Mouse (Mus musculus) skeletal muscle tissue, adult 2 months (tissue): ENCODE data around the gene Mef2b.
A peak's percentile ranks its signal among the peaks of the same experiment; 100 is the strongest.

ENCODE experiments used
- DNase-seq: peaks from one replicate; pipeline ENCODE4 v3.0.0-alpha.2; 2012; ENCODE audit warnings: low read depth, low spot score

Gene Mef2b

DNA sequence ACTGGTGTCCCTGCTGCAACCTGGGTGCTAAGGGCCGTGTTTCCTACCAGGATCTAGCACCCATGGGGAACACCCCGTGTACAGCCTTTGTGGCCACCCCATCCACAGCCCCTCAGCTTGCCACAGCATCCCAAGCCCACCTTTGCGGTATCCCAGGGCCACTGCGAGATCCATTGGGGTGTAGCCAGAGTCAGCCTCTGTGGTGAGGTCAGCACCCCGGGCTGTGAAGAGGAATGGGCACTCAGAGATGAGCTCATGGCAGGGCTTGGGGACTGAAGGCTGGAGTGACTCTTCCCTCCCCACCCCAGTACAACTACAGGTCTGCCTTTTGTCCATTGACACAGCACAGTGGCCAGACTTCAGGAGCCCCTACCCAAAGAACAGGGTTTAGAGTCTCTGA, 5.4 kb upstream of the Mef2b start:
- DNase-seq = no peak

DNA sequence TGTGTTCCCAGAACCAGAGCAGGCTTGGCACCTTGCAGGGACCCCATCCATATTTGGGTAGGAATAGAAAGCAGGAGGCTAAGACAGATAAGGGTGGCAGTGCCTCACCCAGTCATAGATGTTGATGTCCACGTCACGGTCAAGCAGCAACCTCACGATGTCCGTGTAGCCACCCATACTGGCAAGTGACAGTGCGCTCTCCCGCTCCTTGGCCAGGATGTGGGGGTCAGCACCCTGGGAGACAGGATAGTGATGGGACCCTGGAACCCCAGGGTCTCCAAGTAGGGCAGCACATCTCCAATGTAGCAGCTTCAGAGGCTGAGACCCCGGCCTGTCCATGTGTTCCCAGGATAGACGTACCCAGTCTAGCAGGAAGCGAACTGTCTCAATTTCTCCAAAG, 4.6 kb upstream of the Mef2b start:
- DNase-seq = no peak

DNA sequence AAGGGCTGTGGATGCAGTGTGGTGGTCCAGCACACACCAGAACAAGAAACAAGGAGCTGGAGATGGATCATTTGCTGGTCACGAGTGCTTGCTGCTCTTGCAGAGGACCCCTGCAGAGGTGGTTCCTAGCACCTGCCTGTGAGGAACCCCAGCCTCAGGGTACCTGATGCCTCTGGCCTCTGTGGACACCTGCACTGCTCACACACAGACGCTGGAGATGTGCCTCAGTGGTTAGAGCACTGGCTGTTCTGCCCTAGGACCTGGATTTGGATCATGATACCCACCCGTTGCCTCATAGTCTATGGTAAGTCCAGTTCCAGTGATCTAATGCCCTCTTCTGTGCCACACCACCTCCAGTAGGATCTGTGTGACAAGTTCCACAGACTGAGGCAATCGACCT, 2.9 kb upstream of the Mef2b start:
- DNase-seq = no peak

DNA sequence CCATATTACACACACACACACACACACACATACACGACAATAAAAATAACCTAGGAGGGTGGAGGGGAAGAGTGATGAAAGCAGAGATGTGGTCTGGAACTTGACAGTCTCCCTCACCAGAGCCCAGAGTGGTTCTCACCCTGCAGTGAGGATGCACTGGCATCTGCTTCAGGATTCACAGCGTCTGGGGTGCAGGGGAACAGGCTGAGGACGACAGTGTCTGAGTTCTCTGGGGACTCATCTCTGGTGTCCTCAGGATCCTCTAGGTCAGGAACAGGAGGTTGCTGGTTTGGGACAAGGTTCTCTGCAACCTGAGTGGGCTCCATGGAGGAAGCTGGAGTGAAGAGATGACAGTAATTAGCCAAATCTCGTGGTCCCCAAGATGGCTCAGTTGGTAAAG, 1.6 kb upstream of the Mef2b start:
- no peak for DNase-seq

DNA sequence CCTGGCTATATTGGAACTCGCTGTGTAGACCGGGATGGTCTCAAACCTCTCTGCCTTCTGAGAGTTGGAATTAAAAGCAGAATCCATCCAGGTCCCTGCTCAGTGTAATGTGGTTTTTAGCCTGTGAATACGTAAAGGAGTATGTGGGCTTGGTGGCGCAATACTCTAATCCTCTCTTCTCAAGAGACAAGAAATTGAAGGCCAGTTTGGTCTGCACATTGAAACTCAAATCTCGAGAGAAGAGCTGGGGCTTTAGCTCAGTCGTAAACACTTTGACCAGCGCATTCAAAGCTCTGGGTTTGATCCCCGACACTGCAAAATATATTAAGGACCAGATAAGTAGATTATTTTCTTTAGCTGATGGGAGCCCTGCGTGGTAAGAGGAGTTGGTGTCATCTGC, 470 bp downstream of the Mef2b start:
- no peak for DNase-seq

DNA sequence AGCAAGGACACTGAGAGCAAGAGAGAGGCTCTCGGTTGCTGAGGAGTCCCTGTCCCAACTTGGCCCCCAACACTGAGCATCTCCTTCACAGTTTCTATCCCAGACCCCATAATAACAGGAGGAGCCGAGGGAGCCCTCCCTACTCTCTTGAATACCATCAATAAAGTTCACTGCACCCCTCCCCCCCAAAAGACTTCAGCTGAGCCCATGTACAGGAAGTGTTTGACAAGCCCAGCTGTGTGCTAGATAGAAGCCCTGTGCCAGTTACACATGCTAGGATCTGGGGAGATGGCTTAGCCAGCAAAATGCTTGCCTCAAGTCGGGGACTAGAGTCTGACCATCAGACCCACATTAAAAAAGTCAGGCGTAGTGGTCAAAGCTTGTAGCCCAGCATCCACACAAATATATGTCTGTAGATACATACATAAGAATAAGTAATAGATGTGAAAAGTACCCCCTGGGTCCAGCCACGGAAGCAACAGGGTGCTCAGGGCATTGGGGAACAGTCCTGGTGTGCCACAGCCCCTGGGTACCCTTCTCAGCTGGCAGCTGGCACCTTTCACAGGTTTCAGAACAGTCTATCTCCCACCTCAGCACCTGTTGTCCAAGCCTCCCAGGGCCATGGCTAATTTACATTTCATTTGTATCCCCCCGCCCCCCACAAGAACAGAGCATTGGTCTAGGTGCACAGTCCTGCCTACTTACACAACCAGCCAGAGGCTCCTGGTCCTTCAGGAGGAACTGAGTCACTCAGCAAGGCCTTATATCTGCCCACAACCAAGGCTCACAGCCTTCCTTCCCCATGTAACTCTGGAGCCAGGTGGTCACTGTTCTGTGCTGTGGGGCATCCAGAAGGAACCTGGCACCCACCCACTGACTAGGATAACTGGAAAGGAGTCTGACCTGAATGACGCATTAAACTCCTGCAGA, 8.4 kb downstream of the Mef2b start:
- no peak for DNase-seq

DNA sequence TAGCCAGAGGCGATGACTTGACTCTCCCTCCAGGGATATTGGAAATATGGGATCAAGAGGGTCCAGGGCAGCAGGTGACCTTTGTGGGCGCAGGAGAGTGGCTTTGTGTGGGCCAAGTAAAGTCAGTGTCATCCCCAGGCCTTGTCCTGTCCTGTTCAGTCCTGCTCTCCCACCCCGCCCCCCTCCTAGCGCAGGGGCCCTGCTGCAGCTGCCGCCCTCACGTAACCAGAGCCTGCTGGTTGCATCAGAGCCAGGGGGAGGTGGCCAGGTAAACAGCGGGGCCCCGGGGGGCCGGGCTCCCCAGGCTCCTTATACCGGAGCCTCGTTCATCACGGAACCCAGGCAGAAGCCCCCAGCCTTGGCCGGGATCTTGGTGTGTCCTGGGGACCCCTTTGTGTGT, 10.6 kb downstream of the Mef2b start:
- no peak for DNase-seq

DNA sequence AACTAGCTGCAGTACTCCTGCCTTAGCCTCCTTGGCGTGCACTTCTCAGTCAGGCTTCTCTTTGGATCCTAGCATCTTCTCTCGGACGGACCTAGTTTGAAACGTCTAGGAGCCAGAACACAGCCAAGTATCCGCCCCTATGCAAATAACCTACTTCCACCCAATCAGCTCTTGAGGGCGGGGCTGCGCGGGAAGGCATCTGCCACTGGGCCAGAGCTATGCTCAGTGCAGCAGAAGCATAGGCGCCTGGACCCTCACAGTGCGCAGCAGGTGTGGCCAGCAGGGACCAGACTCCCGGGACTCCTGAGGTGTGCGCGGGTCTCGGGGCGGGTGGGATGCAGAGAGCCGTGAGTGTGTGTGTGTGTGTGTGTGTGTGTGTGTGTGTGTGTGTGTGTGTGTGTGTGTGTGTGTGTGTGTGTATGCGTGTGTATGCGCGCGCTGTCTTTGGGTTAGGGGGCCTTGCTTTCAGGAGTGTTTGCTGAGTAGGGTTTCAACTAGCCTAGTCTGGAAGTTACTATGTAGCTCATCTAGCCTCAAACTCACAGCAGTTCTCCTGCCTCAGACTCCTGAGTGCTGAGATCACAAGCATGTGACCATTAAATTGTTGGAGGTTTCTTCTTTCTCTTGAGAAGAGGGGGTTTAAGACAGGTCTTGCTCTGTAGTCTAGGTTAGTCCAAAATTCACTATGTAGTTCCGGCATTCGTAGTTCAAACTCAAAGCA, 13.2 kb downstream of the Mef2b start:
- peak; percentile 38 for DNase-seq

DNA sequence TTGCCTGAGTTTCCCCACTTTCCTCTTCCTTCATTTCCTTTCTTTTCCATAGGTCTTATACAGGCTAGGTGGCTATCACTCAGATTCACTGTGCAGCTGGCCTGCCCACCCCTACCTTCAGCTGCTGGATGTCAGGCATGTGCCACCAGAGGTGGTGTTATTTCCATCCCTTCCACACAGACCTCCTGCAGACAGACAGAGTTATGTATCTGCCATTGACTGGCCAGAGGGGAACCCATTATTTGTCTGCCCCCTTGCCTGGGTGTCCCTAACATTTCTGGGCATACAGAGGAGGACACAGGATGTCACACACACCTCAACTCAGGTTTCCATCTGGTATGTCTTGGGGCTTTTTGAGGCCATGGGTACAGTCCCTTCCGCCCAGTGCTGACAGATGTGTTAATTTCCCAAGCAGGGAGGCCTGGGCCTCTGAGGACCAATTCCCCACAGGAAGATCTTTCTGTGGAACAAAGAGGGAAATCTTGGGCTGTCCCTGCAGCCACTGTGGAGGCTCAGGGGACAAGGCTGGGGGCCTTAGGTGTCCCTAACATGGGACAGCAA, 17.8 kb downstream of the Mef2b start:
- no peak for DNase-seq

DNA sequence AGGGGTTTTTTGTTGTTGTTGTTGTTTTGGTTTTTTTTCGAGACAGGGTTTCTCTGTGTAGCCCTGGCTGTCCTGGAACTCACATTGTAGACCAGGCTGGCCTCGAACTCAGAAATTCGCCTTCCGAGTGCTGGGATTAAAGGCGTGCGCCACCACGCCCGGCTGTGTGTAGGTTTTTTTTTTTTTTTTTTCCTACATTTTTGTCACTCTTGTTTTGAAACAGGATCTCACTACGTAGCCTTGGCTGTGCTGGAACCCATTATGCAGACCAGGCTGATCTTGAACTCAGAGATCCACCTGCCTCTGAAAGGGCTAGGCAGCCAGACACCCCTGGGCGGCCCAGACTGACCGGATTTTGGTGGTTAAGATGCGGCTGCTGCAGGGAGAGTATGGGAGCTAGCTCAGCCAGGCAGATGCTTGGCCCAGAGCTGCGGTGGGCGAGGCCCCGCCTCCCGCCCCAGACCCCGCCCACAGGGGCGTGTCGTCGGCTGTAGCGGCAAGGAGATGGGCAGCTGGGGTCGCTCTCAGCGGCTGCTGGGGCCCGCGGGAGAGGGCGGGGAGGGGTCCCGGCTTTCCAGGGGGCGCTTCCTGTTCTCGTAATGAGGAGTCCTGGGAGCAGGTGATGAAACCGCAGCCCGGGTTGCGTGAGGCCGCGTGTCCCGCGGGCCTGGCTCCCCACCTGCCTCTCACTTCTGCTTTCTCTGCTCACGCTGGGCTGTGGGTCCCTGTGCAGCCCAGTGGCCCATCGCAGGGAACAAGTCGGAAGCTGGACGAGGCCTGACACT, 18.8 kb downstream of the Mef2b start:
- DNase-seq = no peak

DNA sequence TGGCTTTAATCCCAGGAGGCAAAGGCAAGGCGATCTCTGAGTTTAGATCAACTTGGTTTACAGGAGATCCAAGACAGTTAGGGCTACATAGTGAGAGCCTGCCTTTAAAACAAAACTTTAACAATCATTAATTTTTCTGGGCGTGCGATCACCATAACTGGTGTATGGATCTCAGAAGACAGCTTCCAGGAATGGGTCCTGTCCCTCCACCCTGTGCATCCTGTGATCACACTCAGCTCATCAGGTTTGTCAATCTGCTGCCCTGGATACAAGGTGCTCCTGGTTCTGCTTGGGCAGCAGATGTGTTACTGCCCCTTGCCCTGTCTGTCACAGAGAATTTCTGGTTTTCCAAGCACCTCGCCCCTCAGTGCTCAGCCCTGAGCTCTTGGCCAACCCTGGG, 19.7 kb downstream of the Mef2b start:
- no peak for DNase-seq

DNA sequence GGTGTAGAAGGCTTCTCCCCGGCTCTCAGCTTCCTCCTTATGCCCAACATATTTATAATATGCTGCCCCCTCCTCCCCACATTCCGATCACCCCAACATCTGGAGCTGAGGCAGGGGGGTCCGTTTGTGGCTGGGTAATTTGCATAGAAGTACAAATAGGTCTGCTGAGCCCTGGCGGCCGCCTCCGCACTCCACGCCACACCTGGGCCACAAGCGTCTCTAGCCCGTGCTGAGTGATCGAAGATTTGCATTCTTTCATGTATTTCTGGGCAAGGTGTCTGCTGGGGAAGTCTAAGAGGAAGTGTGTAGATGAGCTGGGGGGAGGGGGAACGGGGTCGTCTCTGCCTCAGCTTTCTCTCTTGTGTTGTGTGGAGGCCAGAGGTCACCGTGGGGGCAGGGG, 20.5 kb downstream of the Mef2b start:
- no peak for DNase-seq

DNA sequence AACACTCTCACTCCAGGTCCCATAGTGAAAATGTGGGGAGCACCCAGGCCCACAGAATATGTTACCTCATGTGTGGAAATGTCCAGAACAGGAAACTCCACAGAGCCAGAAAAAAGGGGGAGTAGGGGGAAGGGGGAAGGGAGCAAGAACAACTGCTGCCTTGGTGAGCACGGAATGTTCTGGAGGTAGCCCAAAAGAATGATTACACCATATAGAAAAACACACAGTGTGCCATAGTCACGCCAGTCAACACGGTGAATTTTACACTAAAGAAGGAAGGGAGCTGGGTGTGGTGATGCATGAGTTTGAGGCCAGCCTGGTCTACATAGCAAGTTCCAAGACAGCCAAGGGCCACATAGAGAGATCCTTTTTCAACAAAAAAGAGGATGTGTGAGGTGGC, 23.8 kb downstream of the Mef2b start:
- no peak for DNase-seq

DNA sequence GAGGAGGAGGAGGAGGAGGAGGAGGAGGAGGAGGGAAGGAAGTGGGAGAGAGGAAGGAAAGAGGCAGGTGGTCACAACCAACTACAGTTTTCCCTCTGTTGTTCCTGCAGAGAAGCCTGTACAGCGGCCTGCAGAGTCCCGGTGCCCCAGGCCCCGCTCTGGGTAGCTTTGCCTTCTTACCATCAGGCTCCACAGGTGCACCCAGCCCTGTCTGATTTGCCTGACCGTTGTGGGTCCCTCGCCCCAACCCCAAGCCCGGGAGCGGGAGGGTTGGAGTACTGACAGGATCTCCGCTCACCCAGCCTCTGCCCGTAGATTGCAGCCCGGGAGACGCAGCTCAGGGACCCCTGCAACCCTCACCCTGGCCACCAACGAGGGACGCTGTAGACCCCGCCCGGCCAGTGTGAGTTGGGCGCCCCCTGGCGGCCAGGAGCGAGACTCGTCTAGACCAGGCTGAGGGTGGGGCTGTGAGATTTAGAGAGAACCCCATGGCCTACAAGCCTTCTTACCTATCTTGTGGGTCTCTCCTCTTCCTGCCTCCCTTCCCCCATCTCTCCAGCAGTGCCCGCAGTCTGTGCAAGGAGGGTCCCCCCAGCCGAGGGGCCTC, 27.1 kb downstream of the Mef2b start:
- no peak for DNase-seq

DNA sequence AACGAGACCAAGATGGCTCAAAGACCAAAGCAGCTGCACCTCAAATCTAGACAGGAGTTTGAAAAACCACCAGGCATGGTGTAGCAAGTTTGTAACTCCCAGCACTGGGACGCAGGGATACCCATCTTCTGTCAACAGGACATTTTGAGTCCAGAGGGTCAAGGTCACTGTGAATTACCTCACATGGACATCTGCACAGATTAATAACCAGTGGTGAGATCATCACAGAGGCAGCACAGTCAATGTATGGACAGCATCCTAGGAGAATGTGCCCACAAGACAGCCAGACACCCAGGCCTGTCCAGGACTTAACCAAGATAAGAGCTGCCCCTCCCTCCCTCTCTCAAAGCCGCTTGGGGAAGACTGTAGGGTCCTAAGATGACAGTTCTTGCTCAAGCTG, 30.6 kb downstream of the Mef2b start:
- DNase-seq = no peak

DNA sequence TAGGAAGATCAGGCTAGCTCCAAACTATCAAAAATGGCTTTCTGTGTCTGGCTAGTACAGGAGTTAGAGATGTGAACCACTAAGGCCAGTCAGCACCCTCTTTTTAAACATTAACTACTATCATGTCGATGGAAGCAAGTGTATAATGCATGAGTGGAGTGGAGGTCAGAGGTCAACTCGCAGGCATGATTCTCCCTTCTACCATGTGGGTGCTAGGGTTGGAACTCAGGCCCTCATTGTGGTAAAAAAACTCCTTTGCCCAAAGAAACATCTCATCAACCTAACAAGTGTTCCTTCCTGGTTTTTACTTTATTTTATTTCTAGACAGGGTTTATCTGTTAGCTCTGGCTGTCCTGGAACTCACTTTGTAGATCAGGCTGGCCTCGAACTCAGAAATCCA, 31.2 kb downstream of the Mef2b start:
- no peak for DNase-seq

DNA sequence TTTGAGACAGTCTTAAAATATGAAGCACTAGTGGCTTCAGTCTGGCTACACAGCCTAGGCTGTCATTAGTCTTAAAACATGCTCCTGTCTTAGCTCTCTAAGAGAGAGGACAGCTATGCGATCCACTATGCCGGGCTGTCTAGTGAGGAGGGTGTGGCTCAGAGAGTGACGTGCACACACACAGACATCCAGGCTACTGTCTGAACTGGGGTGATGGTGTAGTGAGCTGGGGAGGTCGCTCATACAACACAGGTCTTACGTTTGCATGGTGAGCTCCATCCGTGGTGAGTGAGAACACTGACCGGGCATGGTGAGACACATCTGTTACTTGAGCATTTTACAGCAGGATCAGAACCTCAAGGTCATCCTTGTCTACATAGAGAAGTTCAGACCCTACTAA, 31.7 kb downstream of the Mef2b start:
- no peak for DNase-seq

DNA sequence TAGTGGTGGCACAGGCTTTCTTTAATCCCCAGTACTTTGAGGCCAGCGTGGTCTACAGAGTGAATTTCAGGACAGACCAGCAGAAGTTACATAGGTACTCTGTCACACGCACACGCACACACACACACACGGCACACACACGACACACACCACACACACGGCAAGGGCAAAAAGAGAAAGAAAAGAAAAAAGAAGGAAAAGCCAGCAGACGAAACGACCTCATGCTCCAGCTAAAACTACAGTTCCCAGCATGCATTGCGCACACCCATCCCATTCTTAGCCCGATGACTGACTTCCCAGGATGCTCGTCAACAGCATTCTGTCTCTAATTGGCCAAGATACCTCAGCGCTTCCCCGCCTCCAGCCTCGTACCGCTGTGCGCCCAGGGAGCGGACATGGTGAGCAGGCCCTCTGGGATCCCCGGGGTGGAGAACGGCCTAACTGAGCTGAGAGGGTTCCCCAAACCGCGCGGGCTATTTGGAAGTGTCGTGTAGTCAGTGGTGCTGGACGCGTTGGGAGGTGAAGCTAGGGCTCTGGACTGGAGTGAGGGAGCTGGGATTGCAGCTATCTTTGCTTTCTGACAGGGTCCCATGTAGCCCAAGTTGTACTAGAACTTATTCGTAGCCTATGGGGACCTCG, 32.7 kb downstream of the Mef2b start, which contains the start of gene Tmem161a:
Gene Tmem161a, plus strand, starts transcription at position 314 of the 639 bp plus-strand sequence.
- DNase-seq = peak; percentile 93

DNA sequence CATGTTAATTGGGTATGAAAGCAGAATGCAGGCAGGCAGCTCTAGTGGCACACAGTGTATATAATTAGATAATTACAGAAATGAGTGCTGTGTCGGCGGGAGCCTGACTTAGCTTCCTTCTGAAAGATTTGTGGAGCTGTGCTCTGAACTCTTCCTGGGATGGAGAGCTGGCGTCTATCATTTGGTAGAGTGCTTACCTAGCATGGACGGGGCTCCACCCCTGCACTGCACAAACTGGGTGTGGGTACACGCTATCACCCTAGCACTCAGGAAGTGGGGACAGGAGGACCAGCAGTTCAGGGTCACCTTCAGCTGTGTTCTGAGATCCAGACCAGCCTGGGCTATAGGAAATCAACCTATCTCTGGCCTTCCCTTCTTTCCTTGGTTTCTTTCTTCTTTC, 33.8 kb downstream of the Mef2b start:
- no peak for DNase-seq

DNA sequence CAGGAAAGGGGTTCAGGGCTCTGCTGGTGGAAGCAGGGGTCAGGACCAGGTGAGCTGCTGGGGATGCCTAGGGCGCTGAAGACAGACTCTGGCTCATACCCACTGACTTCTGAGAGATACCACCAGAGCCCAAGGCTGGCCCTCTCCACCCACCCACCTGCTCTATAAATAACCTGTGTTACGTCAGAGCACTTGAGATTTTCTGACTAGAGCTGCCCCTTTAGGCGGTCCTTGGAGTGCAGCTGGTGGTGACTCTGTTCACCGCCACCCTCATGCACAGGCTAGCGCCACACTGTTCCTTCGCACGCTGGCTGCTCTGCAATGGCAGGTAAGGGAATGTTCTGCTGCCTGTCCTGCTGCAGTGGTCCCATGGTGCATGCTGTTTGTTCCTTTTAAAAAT, 34.6 kb downstream of the Mef2b start:
- DNase-seq = no peak

DNA sequence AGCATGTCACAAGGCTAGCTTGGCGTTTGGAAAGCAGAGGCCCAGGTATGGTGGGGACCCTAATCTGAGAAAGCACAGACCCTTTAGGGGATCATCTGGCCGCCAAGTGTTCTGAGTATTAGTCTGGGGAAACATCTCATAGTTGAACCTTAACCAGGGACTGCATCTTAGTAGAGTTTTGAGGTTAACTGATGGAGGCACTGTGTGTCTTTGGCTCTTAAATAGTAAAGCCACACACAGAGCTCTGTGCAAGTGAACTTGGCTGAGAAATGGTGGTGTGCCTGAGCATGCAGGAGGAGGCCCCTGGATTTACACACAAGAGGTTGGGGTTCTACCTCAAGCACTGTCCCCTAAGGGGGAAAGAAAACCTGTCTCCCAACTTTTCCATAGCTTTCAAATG, 38.7 kb downstream of the Mef2b start:
- no peak for DNase-seq
